Comparison of ENCODE assay signal across 8 mouse cellular contexts in the genomic region with DNA sequence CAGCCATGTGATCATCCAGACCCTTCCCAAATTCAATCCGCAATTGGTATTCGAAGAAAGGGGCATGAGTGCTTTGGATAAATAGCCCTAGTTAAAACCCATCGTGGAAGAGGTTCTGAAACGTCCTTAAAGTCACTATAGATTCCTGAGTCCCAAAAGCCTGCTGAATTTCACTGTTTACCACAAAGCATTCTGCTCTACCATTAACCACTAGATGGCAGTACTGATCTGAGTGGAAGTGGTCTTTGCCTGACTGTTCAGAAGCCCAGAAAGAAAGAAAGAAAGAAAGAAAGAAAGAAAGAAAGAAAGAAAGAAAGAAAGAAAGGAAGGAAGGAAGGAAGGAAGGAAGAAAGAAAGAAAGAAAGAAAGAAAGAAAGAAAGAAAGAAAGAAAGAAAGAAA. TPM values are rescaled to one million over a fixed set of nuclear protein-coding genes. Genes with fewer than 3 reads are reported as not detected.
DNase-seq lines count a peak whose midpoint lies in the region; ATAC-seq lines count a peak whose summit lies in the region.
"Not testable (repeated sequence)": the region's sequence is repeated elsewhere in the genome, so short reads cannot be mapped to it uniquely, and the experiment has no call there.

No protein-coding gene starts in this region.

- H3K4me3 ChIP-seq in forebrain, embryonic 11.5 days (ENCODE audit: low read depth, low read length): not testable (repeated sequence)

- H3K27ac ChIP-seq in forebrain, embryonic 11.5 days (ENCODE audit: low read depth, low read length): not testable (repeated sequence)

- not testable (repeated sequence) for H3K4me1 ChIP-seq in forebrain, embryonic 11.5 days (replicated peaks; ENCODE audit: control insufficient read depth, insufficient read depth, low read length)

- ATAC-seq in forebrain, embryonic 11.5 days (replicated peaks; ENCODE audit: low FRiP score): 0 out of 2 replicates have a peak, but pooled peaks have one; percentile 42

- 67% methylated on average over 4 of the region's 4 CpGs for WGBS in forebrain, embryonic 11.5 days

- H3K36me3 ChIP-seq in forebrain, embryonic 11.5 days (ENCODE audit: control insufficient read depth, insufficient read depth, low read length): not testable (repeated sequence)

- intact Hi-C loops in heart, postnatal 10 days (cut with DNase I): loop anchor here (2.0 kb wide), 1 partner anchor 275 kb away; no protein-coding TSS in a partner anchor

- H3K4me2 ChIP-seq in forebrain, embryonic 11.5 days (ENCODE audit: low read depth, low read length, severe bottlenecking): not testable (repeated sequence)

- not testable (repeated sequence) for H3K27me3 ChIP-seq in forebrain, embryonic 11.5 days (ENCODE audit: control insufficient read depth, insufficient read depth, low read length)

- H3K9me3 ChIP-seq in forebrain, embryonic 11.5 days (ENCODE audit: control insufficient read depth, low read length): not testable (repeated sequence)

- not testable (repeated sequence) for H3K9ac ChIP-seq in forebrain, embryonic 11.5 days (ENCODE audit: low read length)

- DNase-seq in 416B (ENCODE audit: low read depth) (peak; percentile 41), R1 (ENCODE audit: low read depth, low spot score) (peak; percentile 20)
- DNase-seq in cerebellum, adult 9-10 months: peak; percentile 41
- DNase-seq in forebrain, embryonic 11.5 days (ENCODE audit: low spot score): not testable (repeated sequence)
- DNase-seq in heart, postnatal 10 days: peak; percentile 31 to 38
- peak; percentile 3 for DNase-seq in kidney, postnatal 14 days
- DNase-seq in lung, postnatal 36 days: peak; percentile 61
- peak; percentile 50 for DNase-seq in retina, postnatal 1 day

RNA-seq across cellular contexts. Expression of gene Msl3, which starts 13.9 kb away (rescaled TPM):
- polyA plus RNA-seq in forebrain, embryonic 11.5 days (2014; fragmentation: Nextera tagmentation; extraction: Ambion mirVana): 32.2 and 38.4 TPM in 2 replicates
- 10 to 100 TPM; 44.8 to 47.9 TPM for total RNA-seq in heart, postnatal 10 days (2021)
